Mouse (Mus musculus): ENCODE data around the gene St6galnac1.
"Not testable (repeated sequence)": the region's sequence is repeated elsewhere in the genome, so short reads cannot be mapped to it uniquely, and the experiment has no call there.

St6galnac1 gene

DNA sequence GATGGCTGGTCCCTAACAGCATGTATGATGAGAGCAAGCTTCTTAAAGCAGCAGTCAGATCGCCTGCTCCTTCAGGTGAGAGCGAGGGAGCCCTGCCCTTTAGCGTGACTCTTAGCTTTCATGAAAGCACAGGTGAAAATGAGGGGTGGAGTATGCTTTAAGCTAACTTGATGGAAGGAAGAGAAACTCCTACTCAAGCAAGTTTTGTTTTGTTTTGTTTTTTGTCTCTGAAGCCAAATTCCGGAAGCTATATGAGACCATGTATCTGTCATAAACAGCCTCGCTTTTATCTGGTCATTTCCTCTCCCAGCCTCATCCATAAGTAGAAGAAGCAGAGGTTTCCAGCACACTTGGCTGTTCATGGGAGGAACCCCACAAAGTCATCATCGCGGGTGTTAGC, at the start of gene St6galnac1:
Gene St6galnac1 (minus strand): TSS at position 101 of the 400 bp plus-strand sequence.
- no peak for DNase-seq (ENCODE audit: low spot score)

DNA sequence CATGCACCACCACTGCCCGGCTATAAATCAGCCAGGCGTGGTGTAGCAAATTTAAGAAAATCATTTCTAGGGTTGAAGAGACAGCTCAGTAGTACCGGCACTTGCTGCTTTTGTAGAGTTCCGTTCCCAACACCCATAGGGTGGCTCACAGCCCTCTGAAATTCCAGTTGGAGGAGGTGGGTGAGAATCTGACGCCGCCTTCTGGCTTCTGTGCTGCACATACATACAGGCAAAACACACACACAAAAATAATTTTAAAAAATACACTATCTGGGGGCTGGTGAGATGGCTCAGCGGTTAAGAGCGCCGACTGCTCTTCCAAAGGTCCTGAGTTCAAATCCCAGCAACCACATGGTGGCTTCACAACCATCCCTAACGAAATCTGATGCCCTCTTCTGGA, 48.6 kb upstream of the St6galnac1 start:
- not testable (repeated sequence) for DNase-seq (ENCODE audit: low spot score)

DNA sequence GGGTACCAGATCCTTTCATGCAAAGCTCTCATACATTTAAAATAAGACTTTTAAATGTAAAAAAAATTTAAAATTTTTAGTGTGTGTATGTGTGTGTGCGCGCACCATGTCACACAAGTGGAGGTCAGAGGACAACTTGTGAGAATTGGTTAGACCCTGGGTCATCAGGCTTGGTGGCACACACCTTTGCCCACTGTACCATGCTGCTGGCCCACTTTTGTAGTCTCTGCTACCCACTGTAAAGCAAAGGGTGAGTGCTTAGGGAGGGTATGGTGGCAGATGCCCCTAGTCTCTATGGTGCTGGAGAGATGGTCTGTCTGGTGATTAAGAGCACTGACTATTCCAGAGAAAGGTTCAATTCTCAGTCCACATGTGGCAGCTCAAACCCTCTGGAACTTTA, 47.9 kb upstream of the St6galnac1 start:
- DNase-seq (ENCODE audit: low spot score), result no peak

DNA sequence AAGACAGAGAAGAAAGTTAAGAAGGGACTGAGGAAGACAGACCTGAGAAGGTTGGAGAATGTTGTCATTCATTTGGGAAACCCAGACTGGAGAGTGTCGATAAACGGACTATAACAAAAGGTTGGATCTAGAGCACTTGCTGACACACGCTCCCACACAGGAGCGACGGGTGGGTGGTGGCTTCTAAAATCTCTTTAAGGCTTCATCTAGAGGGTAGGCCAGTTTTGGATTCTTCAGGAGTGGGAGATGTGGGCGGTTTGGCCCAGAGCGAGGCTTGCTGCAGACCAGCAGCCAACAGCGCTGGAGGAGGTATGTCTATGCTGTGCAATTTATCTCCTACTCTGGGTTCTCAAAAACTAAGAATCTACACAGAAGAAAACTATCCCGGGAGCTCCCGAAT, 47.3 kb upstream of the St6galnac1 start:
- DNase-seq (ENCODE audit: low spot score), result no peak

DNA sequence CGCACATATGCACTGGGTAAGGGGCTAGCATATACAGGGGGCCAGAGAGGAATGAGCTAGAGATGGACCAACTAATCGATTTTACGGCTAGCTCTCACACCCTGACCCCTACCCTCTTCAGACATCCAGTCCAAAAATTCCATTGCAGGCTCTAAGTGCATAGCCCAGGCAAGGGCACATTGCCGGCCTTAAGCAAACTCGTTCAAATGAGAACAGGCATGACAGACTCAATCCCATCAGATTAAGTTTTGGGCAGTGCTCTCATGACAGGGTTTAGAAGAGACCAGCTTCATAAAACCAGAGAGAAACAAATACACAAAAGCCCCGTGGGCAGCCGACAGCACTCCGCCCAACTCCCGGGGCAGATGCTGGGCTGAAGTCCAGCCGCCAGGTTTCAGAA, 46.9 kb upstream of the St6galnac1 start:
- DNase-seq (ENCODE audit: low spot score), result no peak

DNA sequence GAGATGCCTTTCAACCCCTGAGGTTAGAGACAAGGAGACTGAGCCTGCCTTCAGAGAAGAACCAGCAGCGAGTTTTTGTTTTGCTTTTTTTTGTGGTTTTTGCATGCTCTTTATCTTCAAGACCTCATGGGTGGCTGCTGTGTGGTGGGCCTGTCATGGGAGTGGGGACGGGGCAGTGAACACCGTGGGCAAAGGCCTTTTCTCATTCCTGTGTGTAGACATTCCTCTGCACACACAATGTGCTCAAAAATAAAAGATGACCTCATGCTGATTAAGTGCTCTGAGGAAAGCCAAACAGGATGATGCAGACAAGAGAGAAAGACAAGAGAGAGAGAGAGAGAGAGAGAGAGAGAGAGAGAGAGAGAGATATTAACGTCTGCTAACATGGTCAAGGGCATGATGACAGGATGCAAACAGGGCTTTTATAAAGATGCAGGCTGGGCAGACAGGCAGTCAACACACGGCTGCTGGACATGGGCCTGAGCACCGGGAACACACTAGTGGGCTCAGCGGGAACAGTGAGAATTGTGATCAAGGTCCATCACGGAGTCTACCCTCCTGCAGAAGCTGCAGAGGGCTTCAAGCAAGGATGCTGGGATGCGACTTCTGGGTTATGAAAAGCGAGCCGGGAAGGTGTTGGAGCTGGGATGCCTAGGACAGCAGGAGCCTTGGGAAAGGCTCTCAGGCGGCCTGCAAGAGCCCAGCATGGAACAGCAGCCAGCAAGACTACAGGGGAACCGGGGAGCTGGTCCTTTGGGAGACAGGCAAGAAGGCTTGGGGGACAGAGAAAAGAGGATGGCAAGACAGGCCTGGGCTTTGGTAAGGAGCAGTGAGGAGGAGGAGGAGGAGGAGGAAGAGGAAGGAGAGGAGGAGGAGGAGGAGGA, 46.0 kb upstream of the St6galnac1 start:
- DNase-seq (ENCODE audit: low spot score), result peak; percentile 43

DNA sequence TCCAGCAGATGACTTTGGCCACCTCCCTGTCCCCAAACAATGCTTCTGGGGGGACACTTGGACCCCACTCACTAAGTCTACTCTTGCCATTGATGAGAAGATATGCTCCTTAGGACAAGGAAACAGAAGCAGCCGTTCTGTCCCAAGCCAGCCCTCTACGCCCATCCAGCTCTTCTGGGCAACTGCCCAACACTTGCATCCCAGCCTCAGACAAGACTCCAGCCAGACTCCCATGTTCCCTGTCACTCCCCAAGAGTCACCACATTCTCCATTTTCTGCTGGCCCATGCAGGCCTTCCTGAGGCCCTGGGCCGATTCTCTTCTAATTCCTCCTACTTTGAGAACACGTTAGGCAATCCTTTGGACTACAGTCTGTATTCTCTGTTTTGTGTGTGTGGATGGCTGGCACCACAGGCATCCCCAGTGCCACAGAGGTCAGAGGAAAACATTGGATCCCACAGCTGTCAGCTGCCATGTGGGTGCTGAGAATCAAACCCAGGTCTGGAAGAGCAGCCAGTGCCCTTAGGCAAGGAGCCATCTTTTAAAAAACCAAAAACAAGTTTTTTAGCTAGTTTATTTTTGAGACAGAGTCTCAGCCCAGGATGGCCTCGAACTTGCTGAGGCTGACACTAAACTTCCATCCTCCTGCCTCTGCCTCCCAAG, 44.8 kb upstream of the St6galnac1 start:
- DNase-seq (ENCODE audit: low spot score), result no peak

DNA sequence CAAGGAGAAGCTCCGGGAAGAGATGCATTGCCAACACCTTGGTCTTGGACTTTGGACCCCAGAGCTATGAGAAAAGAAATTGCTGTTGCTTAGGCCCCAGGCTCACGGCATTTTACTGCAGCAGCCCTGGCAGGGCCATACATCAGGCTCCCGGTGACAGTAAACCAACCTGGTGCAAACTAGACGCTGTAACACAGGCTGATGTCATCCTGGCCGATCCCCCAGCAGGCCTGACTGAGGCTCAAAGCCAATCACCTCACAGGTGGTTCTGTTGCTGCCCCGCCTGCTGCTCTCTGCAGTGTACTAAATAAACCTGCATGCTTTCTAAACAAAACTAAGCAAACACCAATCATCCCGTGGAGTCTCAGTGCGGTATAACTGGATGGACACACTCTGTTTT, 43.4 kb upstream of the St6galnac1 start:
- DNase-seq (ENCODE audit: low spot score), result peak; percentile 42

DNA sequence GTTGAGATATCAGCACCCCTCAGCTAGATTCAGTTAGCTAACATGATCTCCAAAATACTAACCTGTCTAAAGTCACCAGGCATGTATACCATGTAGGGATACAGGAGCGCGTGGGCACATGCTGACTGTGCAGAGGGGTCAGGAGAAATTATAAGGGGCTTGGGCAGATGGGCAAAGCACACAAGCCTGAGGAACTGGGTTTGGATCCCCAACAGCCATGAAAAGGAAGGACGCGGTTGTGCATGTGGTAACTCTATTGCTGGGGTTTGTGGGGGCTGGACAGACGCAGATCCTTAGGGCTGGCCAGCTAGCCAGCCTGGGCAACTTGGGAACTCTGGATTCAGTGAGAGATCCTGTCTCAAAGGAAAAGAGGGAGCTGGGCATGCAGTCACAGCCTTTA, 42.3 kb upstream of the St6galnac1 start:
- no peak for DNase-seq (ENCODE audit: low spot score)

DNA sequence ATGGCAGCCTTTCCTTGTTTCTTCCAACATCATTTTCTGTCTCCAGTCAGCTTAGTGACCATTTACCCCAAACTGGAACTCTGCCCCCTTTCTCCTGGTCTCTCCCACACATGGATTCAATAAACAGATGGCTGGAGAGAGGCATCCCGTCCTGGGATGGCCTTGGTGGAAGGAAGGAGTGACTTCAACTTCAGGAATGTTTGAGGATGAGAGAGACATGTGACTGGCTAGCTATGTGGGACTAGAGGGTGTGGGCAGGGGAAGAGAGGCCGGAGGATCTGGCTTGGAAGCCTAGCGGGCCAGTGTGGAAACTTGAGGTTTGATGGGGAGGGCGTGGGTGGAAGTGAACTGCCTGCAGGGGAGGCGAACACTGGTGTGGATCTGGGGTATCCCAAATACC, 41.5 kb upstream of the St6galnac1 start:
- no peak for DNase-seq (ENCODE audit: low spot score)

DNA sequence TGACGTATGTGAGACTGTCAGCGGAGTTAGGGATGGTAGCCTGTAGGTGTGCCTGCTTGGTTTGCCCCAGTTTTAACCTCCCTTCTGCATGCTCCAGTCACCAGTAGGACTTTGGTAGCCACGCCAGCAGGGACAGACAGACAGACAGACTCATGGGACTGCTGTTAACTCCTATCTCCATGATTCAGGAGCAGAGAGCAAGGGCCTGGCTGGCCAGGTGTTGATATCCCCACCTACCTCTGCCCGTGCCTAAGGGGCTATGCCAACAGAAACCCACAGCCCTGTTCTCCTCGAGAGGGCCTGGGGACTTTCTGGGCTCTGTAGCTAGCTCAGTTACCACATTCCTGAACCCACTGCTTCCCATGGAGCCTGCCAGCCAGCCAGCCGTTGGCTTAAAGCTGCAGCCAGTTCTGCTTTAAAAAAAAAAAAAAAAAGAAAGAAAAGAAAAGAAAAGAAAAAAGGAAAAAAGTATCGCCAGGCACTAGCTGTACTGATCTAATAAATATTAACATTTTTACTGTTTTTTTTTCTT, 39.6 kb upstream of the St6galnac1 start:
- DNase-seq (ENCODE audit: low spot score), result no peak

DNA sequence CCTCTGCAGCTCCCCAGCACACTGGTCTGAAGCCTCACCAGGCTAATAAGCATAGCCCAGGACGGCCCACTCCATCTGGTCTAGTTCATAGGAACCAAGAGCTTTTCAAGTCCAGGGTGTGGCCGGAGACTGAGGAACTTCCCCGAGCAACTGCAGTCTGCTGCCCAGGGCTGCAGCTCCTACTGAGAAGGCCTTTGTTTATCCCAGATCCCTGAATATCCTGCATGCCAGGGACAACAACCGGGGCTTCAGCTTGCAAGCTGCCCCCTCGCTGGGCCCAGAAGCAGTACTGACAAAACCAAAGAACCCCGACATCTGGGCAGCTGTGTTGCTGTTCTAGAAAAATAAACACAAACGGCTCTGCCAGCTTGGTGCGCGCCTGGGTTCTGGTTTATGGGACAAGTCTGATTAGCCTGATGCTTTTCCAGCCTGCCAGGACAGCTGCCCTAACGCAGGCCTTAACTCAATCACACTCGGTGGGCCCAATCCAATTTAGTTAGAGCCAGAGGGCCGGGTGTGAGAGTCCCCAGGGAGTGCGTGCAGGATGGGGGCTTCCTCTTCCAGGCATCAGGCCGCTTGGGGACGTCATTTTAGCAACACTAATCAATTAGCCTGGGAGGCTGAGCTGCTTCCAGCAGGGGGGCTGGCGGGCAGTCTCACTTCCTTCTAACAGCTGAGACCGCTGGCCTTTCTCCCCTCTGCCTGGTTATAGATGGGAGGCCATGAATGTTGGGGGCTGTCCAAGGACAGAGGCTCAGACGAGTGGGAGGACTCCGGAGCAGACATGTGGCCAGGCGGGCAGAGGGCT, 39.0 kb upstream of the St6galnac1 start:
- DNase-seq (ENCODE audit: low spot score), result peak; percentile 93

DNA sequence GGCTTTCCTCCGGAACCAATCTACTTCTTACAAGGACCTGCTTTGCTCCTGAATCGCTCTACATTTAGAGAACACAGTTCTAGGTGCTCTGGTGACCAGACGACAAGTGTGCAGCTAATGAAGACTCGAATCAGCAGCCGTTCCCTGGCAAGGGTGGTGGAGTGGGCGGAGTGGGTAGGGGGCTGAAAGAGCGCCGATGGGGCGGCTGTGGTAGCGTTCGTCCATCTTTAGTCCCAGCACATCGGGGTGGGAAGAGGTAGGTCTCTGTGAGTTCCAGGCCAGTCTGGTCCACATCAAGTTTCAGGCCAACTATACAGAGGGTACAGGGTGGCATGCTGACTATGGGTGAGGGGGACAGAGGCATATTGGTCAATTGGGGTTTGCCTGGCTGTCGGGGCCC, 38.3 kb upstream of the St6galnac1 start:
- DNase-seq (ENCODE audit: low spot score), result no peak

DNA sequence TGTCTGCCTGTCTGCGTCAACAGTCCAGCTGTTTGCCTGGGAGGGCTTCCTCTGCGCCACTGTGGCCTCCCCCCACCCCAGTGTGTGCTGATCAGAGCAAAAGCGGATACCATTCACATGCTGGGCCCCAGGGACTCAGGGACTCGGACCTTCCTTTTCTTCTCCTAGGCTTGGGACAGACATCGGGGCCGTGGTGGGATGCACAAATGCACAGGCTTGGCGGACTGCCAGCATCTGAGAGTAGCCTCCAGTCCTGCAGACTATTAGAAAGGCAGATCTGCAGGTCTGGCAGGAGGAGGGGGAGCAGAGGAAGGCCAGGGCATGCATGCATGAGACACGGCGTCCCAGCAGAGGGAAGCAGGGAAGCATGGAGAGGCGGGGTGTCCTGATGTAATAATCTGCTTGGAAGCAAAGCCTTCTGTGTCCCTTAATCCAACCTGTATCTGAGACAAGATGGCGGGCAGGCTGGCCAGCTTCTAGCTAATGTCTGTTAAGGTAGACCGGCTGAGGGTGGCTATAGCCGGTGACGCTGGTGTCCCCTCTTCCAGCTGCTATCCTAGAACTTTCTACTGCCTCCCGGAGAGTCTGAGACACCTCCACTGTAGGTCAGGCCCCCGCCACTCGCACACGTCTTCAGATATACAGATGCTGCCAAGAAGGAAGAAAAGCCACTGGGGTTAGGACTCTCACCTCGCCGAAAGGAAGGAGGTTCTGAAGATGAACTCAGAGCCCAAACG, 37.7 kb upstream of the St6galnac1 start:
- DNase-seq (ENCODE audit: low spot score), result peak; percentile 86

DNA sequence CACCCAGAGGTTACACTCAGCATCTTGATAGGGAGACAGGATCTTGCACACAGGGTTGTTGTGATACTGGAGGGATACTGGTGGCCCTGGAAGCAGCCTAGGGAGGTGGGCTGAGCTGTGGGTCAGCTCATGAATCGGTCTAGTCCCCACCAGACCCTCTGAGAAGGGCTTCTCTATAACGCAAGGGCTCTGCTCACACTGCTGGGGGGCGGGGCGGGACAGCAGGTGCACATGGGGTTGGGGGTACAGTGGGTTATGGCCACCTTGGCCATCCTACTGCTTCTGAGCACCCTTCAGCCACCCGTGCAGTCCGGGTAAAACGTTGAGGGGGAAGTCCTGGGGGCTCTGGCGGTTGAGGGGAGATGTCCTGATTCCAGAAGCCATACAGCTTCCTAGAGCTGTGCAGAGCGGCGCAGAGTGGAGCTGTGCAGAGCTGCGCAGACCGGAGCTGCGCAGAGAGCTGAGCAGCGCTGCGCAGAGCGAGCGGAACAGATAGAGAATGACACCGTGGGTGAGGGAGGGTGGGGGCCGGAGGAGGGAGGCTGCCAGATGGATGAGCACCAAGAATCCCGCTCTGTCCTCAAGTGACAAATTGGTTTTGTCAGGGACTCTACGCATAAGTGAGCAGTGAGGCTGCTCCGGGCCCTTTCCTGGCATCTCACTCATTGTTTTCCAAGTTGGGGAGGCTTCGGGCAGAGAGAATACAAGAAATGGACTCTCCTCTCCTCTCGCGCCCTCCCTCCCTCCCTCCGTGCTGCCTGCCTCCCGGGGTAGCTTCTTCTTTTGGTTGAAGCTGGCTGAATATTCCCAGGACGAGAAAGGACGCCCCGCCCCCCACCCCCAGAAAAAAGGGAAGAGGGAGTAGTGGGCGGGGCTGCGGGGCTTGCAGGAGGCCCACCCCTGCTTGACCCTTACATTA, 35.9 kb upstream of the St6galnac1 start:
- peak; percentile 75 for DNase-seq (ENCODE audit: low spot score)

DNA sequence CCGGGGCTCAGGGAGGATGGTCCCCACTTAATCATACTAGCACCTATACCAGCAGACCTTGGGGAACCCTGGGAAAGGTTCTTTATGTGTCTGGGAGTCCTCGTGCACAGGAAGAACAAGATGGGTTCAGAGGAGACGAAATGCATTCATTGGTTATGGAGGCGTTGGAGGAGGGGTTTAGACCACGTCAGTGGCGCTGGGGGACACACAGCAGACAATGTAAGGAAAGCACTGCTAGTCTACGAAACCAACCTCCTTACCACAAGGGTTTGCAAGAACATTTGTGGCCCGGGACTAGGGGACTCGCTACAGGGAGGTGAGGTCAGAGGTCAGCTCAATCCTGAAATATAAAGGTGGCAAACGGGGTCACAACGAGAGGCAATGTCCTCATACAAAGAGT, 35.2 kb upstream of the St6galnac1 start:
- no peak for DNase-seq (ENCODE audit: low spot score)

DNA sequence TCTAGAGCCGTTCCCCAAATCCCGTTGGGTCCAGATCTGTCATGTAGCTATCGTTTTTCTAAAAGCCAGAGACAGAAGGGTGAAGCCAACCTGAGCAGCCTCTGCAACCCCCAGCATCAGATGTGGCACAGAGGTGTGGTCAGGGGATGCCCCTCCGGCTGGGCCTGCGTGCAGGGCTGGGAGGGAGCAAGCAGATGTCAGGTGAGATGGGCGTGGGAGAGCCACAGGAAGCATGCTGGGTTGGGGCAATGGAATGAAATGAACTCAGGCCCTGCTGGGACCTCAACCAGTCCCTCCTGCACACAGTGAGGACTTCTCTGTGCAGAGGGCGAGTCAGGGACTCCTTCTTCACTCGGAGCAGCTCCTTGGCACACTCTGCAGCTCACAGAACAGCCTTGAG, 34.2 kb upstream of the St6galnac1 start:
- no peak for DNase-seq (ENCODE audit: low spot score)

DNA sequence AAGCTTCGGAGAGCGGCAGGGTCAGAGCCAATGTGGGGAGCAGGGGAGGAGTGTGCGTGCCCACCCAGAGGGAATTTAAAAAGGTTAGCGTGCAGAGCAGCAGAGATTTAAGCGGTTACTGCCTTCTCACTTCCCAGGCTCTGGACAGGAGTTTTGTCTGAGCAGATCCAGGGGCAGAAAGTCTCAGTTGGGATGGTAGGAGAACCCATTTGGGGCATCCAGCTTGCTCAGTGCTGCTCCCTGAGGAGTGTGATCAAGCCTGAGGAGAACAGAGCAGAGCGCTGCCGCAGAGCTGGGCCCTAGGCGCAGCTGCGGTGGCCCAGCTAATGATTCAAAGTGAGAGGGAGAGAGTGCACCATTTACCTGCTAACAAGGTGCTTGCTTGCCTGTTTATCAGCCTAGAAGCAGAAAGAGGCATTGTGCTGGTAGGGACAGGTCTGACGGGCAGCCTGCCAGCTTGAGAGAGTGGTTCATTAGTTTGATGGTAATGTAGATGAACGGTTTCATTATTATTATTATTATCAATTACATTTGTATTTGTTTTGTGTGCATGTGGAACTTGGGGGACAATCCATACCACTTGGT, 33.6 kb upstream of the St6galnac1 start:
- no peak for DNase-seq (ENCODE audit: low spot score)

DNA sequence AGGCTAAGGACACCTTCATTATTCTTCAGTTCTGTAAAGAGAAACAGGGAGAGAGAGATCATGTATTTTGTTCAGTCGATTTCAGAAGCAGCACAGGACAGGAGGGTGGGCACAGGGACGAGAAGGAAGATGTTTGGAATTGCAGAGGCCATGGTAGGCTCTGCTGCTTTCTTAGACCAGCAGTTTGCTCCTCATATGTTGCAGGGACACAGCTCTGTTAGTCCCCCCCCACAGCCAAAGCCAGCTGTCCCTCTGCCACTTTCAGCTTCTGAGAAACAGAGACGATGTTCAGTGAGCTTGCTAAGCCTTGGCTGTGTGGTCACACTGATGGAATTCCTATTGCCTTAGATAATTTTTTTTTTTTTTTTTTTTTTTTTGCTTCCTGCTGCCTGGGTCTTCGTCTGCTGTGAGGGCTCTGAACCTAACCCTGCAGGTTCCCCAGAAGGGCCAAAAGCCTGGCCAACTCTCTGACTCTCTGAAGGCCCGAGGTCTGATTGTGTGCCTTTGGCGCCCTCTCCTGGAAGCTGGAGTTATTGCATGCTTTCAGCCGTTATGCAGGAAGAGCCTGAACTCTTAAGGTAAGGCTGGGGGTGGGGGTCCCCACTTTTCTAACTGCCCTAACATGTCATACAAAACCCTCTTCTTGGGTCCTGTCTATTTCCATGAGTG, 32.8 kb upstream of the St6galnac1 start:
- DNase-seq (ENCODE audit: low spot score), result peak; percentile 84

DNA sequence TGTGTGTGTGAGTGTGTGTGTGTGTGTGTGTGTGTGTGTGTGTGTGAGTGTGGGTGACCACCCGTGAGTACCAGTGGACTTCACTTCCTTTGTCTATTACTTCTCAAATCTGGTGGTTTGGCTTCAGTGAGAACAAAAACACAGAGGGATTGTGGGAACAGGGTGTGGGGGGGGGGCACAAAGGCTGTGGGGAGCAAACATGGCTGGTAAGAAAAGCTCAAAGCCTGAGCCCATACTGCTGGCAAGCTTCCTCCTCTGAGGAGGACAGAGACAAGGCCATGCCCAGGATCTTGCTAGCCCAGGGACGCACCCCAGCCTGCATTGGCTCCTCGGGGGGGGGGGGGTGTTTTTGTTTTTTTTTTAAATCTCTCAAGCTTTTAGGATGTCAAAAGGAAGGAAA, 32.2 kb upstream of the St6galnac1 start:
- DNase-seq (ENCODE audit: low spot score), result no peak

Measured in MN1 (cell line).